Mouse (Mus musculus) layer of hippocampus, adult 8-10 months (tissue): ENCODE results near the gene Bcl2l14. TPM values are rescaled to one million over a fixed set of nuclear protein-coding genes. Genes with fewer than 3 reads are reported as not detected.

ENCODE experiments used
- DNase-seq, 2 experiments: peaks; one replicate each; pipeline ENCODE4 v3.0.0; 2022; ENCODE audit warnings: low spot score in 2 of 2
- total RNA-seq, 4 experiments: library from RNA; stranded (reverse); gene quantifications; 2 replicates each; pipeline ENCODE4 v1.2.4; 2022

Gene Bcl2l14
- total RNA-seq = not detected

- no peak for DNase-seq
Observed at GRCm38 (mm10) chr6:134396018-134396417, at the start of gene Bcl2l14. TSS of gene Bcl2l14 (plus strand) at chr6:134396318.

GRCm38 (mm10) chr6:134348526-134349067 lies 47.5 kb upstream of the Bcl2l14 start:
- no peak for DNase-seq

GRCm38 (mm10) chr6:134352881-134353280 lies 43.2 kb upstream of the Bcl2l14 start:
- DNase-seq = no peak

GRCm38 (mm10) chr6:134353751-134354150 lies 42.4 kb upstream of the Bcl2l14 start:
- DNase-seq = no peak

GRCm38 (mm10) chr6:134357570-134357969 lies 38.5 kb upstream of the Bcl2l14 start:
- DNase-seq = no peak

- no peak for DNase-seq
Observed at GRCm38 (mm10) chr6:134360079-134360478, 36.0 kb upstream of the Bcl2l14 start.

- no peak for DNase-seq
Observed at GRCm38 (mm10) chr6:134364644-134365043, 31.5 kb upstream of the Bcl2l14 start.

- no peak for DNase-seq
Observed at GRCm38 (mm10) chr6:134365952-134366351, 30.2 kb upstream of the Bcl2l14 start.

GRCm38 (mm10) chr6:134366366-134367351 lies 29.5 kb upstream of the Bcl2l14 start:
- DNase-seq = no peak

- no peak for DNase-seq
Observed at GRCm38 (mm10) chr6:134367366-134368281, 28.5 kb upstream of the Bcl2l14 start.

- peak; percentile 38 to 54 for DNase-seq
Observed at GRCm38 (mm10) chr6:134372946-134373345, 23.2 kb upstream of the Bcl2l14 start.

- no peak for DNase-seq
Observed at GRCm38 (mm10) chr6:134377201-134377600, 18.9 kb upstream of the Bcl2l14 start.

GRCm38 (mm10) chr6:134377856-134378255 lies 18.3 kb upstream of the Bcl2l14 start:
- no peak for DNase-seq

- no peak for DNase-seq
Observed at GRCm38 (mm10) chr6:134381462-134381861, 14.7 kb upstream of the Bcl2l14 start.

- no peak for DNase-seq
Observed at GRCm38 (mm10) chr6:134385931-134386330, 10.2 kb upstream of the Bcl2l14 start.

- no peak for DNase-seq
Observed at GRCm38 (mm10) chr6:134387396-134387795, 8.7 kb upstream of the Bcl2l14 start.

GRCm38 (mm10) chr6:134388424-134389110 lies 7.6 kb upstream of the Bcl2l14 start:
- DNase-seq = no peak

GRCm38 (mm10) chr6:134389248-134389891 lies 6.7 kb upstream of the Bcl2l14 start:
- peak; percentile 29 to 83 for DNase-seq

- no peak for DNase-seq
Observed at GRCm38 (mm10) chr6:134389917-134390316, 6.2 kb upstream of the Bcl2l14 start.

- DNase-seq = no peak
Observed at GRCm38 (mm10) chr6:134390837-134391236, 5.3 kb upstream of the Bcl2l14 start.
